Mouse (Mus musculus) monocyte, adult 59 days (primary cell): Measurements from ENCODE around the gene Adipoq. TPM values are rescaled to one million over a fixed set of nuclear protein-coding genes. Genes with fewer than 3 reads are reported as not detected.

Source experiments
- total RNA-seq, 2 experiments: library from RNA; stranded (reverse); gene quantifications; one replicate each; pipeline ENCODE4 v1.2.4; 2023

Adipoq gene
- not detected for total RNA-seq

GRCm38 (mm10) chr16:23146280-23146679, at the start of gene Adipoq:
TSS of gene Adipoq (plus strand) at chr16:23146536.

GRCm38 (mm10) chr16:23107231-23107942, 38.9 kb upstream of the Adipoq start, which contains the start of gene Eif4a2:
TSS of gene Eif4a2 (plus strand) at chr16:23107444.

GRCm38 (mm10) chr16:23127673-23128375, 18.5 kb upstream of the Adipoq start, which contains the start of gene Rfc4:
TSS of gene Rfc4 (minus strand) at chr16:23127737.

Other genes with a start within 250 kb of the Adipoq start
- not detected for gene Fetub, start 228.2 kb upstream of the Adipoq start, total RNA-seq
- not detected for gene Hrg, start 195.5 kb upstream of the Adipoq start, total RNA-seq
- gene Kng2, start 117.1 kb upstream of the Adipoq start, total RNA-seq: not detected
- gene Kng1, start 88.7 kb upstream of the Adipoq start, total RNA-seq: not detected
- gene Eif4a2, start 39.1 kb upstream of the Adipoq start, total RNA-seq: 100 to 1,000 TPM; 690 to 724 TPM
- gene Rfc4, start 18.8 kb upstream of the Adipoq start, total RNA-seq: 1 to 10 TPM; 4.4 to 4.8 TPM
- 10 to 100 TPM; 22.0 to 38.8 TPM for gene St6gal1, start 78.2 kb downstream of the Adipoq start, total RNA-seq